Mouse (Mus musculus): Measurements from ENCODE around the gene Calcoco1.

DNA sequence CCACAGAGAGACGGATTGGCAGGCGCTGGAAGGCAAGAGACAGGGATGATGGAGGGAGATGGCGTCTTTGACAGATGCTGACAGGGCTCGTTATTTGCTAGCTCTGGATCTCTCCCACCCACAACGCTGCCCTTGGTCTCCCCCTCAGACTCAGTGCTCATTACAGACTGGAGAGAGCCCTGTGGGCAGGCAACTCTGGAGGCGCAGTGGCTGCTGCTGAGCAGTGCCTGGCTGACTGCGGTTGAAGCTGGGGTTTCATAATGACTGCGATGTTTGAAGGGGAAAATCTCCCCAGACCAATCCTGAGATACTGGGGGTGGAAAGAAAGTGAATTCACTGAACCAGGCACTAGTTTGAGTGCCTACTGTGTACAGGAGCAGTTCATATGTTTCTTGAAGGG is 21.2 kb upstream of the Calcoco1 start:
- TF ChIP-seq CTCF (IDR thresholded peaks at IDR 0.05; ENCODE audit: borderline replicate concordance, insufficient read depth, low read depth, low read length) (no peak), POLR2A (IDR thresholded peaks at IDR 0.05; ENCODE audit: borderline replicate concordance, insufficient read depth, low read length) (no peak)

All from cerebellum, adult 2 months (tissue).